Mouse (Mus musculus): ENCODE measurements at regions not wholly inside any gene's neighbourhood (a gene's known extent, or its start where the extent isn't known, plus 50 kb on each side); places are given as distances from the start of the nearest gene placed in this dataset.

- no peak for TF ChIP-seq POLR2AphosphoS2 (IDR thresholded peaks at IDR 0.05; ENCODE audit: low read depth, low read length)
- TF ChIP-seq SIN3A (IDR thresholded peaks at IDR 0.05; ENCODE audit: low read length), result no peak
- TF ChIP-seq EP300 (IDR thresholded peaks at IDR 0.05; ENCODE audit: low read length), result no peak
- TF ChIP-seq POLR2A (IDR thresholded peaks at IDR 0.05; ENCODE audit: low read depth, low read length), result no peak
- no peak for TF ChIP-seq CTCF (conservative IDR thresholded peaks at IDR 0.05 in 1 of 2, IDR thresholded peaks at IDR 0.05 in 1 of 2; ENCODE audit: low read depth in 2 of 2, low read length in 2 of 2)
- TF ChIP-seq ZC3H11A (IDR thresholded peaks at IDR 0.05; ENCODE audit: low read depth, low read length), result no peak
- no peak for TF ChIP-seq SMC3 (IDR thresholded peaks at IDR 0.05; ENCODE audit: low read depth, low read length)
- no peak for TF ChIP-seq USF1 (IDR thresholded peaks at IDR 0.05; ENCODE audit: low read depth, low read length)
- TF ChIP-seq MAFK (IDR thresholded peaks at IDR 0.05; ENCODE audit: insufficient replicate concordance, low read length), result no peak
- TF ChIP-seq ELF1 (IDR thresholded peaks at IDR 0.05; ENCODE audit: low read depth, low read length), result no peak
- TF ChIP-seq TCF12 (IDR thresholded peaks at IDR 0.05; ENCODE audit: low read depth, low read length), result no peak
- no peak for TF ChIP-seq HCFC1 (IDR thresholded peaks at IDR 0.05; ENCODE audit: low read depth, low read length)
- no peak for TF ChIP-seq MAX (IDR thresholded peaks at IDR 0.05; ENCODE audit: low read length)
These were observed 403.9 kb downstream of the Wdr11 start for GRCm38 (mm10) chr7:129995529-129995928.

Data from CH12.LX (cell line).